Mouse (Mus musculus) C2C12 (cell line): ENCODE results near the gene Dhx29. TPM values are rescaled to one million over a fixed set of nuclear protein-coding genes. Genes with fewer than 3 reads are reported as not detected.
"Not testable (repeated sequence)": the region's sequence is repeated elsewhere in the genome, so short reads cannot be mapped to it uniquely, and the experiment has no call there.

Source experiments
- H3K27me3 ChIP-seq: one replicate; pipeline ENCODE4 v1.6.1; 2011; ENCODE audit not compliant: control insufficient read depth, insufficient read depth, insufficient read length
- H3K36me3 ChIP-seq: one replicate; pipeline ENCODE4 v1.6.1; 2011; ENCODE audit not compliant: control insufficient read depth, insufficient read depth
- H3K4me3 ChIP-seq: one replicate; pipeline ENCODE4 v1.5.1; 2011; ENCODE audit warnings: mild to moderate bottlenecking, control low read depth; ENCODE audit not compliant: poor library complexity, insufficient read depth, severe bottlenecking
- H3K79me2 ChIP-seq: one replicate; pipeline ENCODE4 v1.6.1; 2011; ENCODE audit not compliant: control insufficient read depth, insufficient read depth
- H3K79me3 ChIP-seq: one replicate; pipeline ENCODE4 v1.6.1; 2011; ENCODE audit warnings: low read depth, control low read depth
- H3ac ChIP-seq: one replicate; pipeline ENCODE3; 2011; ENCODE audit warnings: low read depth; ENCODE audit not compliant: control insufficient read depth, insufficient read length
- CEBPB ChIP-seq: IDR thresholded peaks from one replicate; pipeline ENCODE4 v1.6.1; 2011; ENCODE audit warnings: low read depth, mild to moderate bottlenecking, control low read depth, moderate library complexity
- CTCF ChIP-seq: IDR thresholded peaks from one replicate; pipeline ENCODE4 v1.5.1; 2011; ENCODE audit not compliant: control insufficient read depth, insufficient read depth, insufficient read length
- FOSL1 ChIP-seq: IDR thresholded peaks from one replicate; pipeline ENCODE4 v1.8.0; 2011; ENCODE audit warnings: mild to moderate bottlenecking, low read length; ENCODE audit not compliant: poor library complexity, insufficient read depth, severe bottlenecking
- MAX ChIP-seq: IDR thresholded peaks from one replicate; pipeline ENCODE4 v1.6.1; 2011; ENCODE audit warnings: mild to moderate bottlenecking, control low read depth
- MYOD1 ChIP-seq: IDR thresholded peaks from one replicate; pipeline ENCODE4 v1.6.1; 2011; ENCODE audit warnings: low read depth; ENCODE audit not compliant: control insufficient read depth, insufficient read length
- MYOG ChIP-seq: IDR thresholded peaks from one replicate; pipeline ENCODE4 v1.6.1; 2011; ENCODE audit not compliant: control insufficient read depth, insufficient read length; ENCODE audit errors: extremely low read depth
- USF1 ChIP-seq: IDR thresholded peaks from one replicate; pipeline ENCODE4 v1.6.1; 2011; ENCODE audit warnings: low read depth, mild to moderate bottlenecking, control low read depth, moderate library complexity
- polyA plus RNA-seq: library from polyadenylated mRNA; unstranded; fragments of >200 nt; fragmentation: generic; extraction: Trizol; gene quantifications from one replicate; pipeline ENCODE4 v1.2.1, GENCODE M21; 2012; ENCODE audit warnings: missing spikeins

Dhx29 gene
- polyA plus RNA-seq, 1 experiment: 12.5 TPM

- Histone ChIP-seq H3K79me3 (no peaks in the 10 kb centered on the region), H3K4me3 (no peak overlapping the region), H3ac (no peak overlapping the region), H3K79me2 (no peaks in the 10 kb centered on the region), H3K36me3 (no peaks in the 10 kb centered on the region), H3K27me3 (no peaks in the 10 kb centered on the region)
- TF ChIP-seq CEBPB (no peak), FOSL1 (no peak), MAX (no peak), MYOD1 (no peak), MYOG (no peak), CTCF (no peak), USF1 (no peak)
Observed at GRCm38 (mm10) chr13:113012683-113013082, 85.4 kb downstream of the Dhx29 start.

- not testable (repeated sequence) for H3K4me3 ChIP-seq, H3K79me2 ChIP-seq, H3ac ChIP-seq, H3K36me3 ChIP-seq, H3K27me3 ChIP-seq, H3K79me3 ChIP-seq
Observed at GRCm38 (mm10) chr13:113013174-113013953, 86.1 kb downstream of the Dhx29 start.

Other genes starting within 250 kb of the Dhx29 start
- 29.1 TPM for gene Plpp1, start 126.7 kb upstream of the Dhx29 start, polyA plus RNA-seq
- 18.0 TPM for gene Mtrex, start 56 bp upstream of the Dhx29 start, polyA plus RNA-seq
- 7.6 TPM for gene Ccno, start 60.3 kb downstream of the Dhx29 start, polyA plus RNA-seq
- 0.02 TPM for gene Mcidas, start 66.4 kb downstream of the Dhx29 start, polyA plus RNA-seq
- 0.04 TPM for gene Cdc20b, start 107.7 kb downstream of the Dhx29 start, polyA plus RNA-seq
- 210 TPM for gene Gpx8, start 119.0 kb downstream of the Dhx29 start, polyA plus RNA-seq
- gene Gzma, start 173.5 kb downstream of the Dhx29 start, polyA plus RNA-seq: not detected